Mouse (Mus musculus): ENCODE measurements around the gene Phlpp1.

Phlpp1 gene

DNA sequence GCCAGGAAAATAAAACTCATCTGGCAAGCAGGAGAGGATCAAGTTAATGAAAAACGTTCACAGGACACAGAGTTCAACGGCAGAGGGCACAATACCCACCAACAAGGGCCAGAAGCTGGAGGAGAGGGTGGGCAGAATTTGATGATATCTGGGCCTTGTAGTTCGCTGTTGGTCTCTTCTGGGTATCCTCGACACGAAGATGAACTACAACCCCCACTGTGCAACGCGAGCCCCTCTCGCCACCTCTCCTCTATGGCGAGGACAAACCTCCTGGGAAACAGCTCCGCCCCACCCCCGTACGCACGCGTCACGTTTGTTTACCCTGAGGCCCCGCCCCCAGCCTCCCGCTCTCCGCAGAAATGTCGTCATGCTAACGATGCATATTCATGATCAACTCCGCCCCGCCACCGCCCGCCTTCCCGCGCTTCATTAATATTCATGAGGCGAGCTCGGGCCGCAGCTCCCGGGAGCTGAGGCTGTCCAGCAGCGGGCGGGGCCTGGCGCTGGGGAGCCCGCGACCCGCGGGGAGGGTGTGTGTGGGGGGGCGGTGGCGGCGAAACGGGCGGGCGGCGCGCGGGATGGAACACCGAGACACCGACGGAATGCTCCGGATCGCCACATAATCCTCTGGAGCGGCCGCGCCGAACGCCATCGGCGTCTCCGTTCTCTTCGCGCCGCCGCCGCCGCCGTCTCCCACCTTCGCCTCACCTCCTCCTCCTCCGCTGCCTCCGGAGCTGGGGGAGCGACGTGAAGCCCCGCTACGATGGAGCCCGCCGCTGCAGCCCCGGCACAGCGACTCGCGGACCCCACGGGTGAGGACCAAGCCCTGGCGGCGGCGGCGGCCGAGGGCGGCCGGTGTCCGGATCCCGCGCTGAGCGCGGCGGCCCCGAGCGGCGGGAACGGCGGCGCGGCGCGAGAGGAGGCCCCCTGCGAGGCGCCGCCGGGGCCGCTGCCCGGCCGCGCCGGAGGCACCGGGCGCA lies at the start of gene Phlpp1:
Phlpp1 (plus strand) TSS at position 512 of the 980 bp plus-strand sequence.
- DNase-seq (ENCODE audit: low spot score): peak; percentile 98

DNA sequence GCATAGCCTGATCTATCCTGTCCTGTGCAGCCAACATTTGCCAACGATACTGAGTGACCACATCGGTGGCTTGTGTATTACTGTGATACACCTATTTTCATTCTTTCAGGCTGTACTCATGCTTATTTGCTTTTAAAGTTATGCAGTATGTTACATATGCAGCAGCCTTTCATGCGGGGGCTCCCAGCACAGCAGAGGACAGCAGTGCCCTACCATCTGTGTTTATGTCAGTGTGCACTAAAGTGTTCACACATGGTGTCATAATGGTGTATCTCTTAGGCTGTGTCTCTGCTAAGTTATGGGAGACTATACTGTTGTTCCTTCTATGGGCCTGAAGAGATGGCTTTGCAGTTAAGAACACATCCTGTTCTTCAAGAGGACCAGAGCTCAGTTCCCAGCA lies 45.0 kb upstream of the Phlpp1 start:
- DNase-seq (ENCODE audit: low spot score): no peak

DNA sequence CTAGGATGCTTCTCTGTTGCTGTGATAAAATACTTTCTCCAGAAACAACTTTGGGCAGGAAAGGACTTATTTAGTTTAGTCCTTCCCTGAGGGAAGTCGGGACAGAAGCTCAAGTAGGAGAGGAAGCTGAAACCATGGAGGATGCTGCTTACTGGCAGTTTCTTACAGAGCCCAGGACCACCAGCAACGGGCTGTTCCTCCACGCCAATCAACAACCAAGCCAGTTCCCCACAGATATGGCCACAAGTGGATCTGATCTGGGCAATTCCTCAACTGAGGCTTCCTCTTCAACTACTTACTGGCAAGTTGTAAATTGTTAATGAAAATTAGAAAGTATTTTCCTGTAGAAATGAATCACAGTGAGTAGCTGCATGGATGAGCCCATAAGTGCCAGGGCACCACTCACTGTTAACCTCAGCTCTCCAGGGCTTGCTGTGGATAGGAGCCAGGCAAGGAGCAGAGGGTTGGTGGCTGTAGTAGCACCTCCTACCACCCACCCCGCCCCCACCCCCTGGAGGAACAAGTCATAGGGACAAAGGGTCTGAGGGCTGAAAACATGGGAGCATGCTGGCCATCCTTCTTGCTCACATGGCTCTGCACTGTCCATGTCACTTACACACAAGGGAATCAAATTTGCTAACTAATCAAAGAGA lies 39.7 kb upstream of the Phlpp1 start:
- no peak for DNase-seq (ENCODE audit: low spot score)

DNA sequence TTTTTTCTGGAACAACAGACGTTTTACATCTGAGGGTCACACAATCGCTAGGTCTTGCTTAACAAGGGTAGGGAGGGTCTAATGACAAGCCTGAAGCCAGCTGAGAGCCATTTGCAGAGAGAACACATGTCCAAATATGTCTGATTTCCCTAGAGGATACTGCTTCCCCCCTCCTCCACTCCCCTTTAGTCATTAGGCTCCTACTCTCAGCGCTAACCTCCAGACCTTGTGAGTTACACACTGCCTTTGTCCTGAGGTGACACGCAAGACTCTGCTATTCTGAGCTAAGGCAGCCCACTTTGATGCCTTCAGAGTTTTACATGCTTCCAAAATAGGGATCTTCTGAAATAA lies 39.2 kb upstream of the Phlpp1 start:
- peak; percentile 11 for DNase-seq (ENCODE audit: low spot score)

DNA sequence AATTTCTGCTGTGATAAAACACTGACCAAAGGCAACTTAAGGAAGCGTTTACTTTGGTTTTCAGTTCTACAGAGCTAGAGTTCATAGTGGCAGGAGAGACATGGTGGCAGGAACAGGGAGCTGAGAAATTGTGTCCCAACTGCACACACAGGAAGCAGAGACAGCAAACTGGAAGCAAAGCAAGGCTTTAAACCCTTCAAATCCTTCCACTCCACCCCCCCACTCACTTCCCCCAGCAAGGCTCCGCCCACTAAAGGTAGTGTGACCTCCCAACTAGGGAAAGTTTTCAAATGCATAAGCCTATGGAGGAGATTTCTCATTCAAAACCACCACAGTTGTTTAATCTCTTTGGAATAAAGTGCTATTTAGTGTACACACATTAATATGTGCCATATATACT lies 32.9 kb upstream of the Phlpp1 start:
- no peak for DNase-seq (ENCODE audit: low spot score)

DNA sequence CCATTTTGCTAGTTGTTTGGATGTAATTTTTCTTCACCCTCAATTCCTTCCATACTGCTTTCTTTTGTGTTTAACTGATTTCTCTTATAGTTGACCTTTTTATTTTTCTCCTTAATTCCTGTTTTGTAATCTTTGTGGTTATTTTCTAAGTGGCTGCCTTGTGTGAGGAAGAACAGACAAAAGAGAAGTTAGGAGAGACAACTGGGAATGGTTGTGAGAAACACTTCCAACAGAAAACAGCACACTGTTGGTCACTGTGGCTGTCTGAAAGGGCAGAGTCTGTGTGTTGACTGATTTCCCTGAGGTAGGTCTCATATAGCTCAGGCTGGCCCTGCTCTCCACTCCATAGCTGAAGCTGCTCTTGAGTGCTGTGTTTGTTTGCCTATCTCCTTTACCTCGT lies 32.4 kb upstream of the Phlpp1 start:
- no peak for DNase-seq (ENCODE audit: low spot score)

DNA sequence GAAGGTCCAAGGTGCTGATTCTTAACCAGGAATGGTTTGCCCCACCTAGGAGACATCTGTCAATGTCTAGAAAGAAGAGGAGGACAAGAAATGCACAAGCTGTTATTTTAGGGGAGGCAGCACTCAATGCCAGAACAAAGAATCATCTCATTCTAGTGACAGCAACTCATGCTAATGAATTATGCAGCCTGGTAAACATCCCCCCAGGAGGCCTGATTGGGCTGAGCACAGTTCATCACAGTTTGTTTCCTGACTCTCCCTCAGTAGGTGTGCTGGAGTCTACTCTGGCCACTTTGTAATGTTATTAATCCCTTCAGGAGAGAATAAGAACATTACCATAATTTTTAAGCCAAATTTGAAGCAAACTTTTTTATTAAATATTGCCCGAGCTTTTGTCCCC lies 29.5 kb upstream of the Phlpp1 start:
- no peak for DNase-seq (ENCODE audit: low spot score)

DNA sequence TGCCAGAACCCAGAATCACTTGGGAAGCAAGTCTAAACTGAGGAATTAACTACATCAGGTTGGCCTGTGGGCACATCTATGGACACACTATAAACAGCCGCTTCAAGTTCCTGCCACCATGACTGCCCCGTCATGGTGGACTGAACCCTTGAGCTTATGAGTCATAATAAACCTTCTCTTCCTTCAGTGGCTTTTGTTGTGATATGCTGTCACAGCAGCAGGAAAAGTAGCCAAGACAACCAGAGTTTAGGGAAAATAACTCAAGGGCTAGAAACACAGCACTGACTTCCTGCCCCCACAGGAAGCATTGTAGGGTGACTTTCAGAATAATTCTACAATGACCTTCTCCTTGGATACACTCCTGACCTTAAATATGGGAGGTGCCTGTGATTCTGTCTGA lies 27.0 kb upstream of the Phlpp1 start:
- DNase-seq (ENCODE audit: low spot score): no peak

DNA sequence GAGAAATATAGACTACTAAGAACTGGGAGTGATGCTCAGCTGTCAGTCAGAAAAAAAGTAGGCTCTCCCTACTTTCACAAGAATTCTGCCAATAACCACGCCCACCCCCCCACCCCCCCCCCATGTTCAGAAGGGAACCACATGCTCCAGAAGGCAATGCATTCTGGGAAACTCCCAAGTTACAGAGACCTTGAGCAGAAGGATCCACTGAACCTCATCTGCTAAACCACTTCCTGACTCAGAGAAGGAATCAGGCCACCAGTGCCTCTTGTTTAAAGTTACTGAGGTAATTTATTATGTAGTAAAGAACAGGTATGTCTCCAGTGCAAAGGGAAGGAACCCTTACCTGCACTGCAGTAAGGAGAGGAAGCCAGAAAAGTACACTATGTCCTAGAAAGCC lies 26.5 kb upstream of the Phlpp1 start:
- DNase-seq (ENCODE audit: low spot score): no peak

DNA sequence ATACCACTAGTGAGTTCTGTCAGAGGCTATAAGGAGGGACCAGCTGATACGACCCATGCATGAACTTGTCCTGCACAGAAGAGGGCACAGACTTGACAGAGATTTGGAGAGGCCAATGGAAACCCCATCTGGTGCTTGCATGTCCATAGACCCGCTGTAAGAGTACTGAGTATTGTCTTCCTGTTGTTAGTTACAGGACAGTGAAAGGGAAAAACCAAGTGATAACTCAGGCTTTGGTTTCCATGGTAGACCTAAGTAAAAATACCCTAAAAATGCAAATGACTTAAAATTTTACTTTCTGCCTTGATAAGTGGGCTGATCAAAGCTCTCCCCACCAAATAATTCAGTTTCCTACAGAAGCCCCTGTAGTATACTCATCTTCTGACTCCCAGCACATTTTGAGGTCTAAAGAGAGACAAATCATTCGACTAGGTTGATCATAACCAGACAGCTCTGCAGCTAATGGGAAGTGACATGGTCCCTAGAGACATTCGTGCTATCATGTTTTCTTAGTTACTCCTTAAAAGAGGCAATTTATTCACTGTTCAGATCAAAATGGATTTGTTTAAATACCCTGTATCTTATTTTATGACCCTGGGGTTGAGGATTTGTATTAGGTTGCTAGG lies 25.9 kb upstream of the Phlpp1 start:
- no peak for DNase-seq (ENCODE audit: low spot score)

DNA sequence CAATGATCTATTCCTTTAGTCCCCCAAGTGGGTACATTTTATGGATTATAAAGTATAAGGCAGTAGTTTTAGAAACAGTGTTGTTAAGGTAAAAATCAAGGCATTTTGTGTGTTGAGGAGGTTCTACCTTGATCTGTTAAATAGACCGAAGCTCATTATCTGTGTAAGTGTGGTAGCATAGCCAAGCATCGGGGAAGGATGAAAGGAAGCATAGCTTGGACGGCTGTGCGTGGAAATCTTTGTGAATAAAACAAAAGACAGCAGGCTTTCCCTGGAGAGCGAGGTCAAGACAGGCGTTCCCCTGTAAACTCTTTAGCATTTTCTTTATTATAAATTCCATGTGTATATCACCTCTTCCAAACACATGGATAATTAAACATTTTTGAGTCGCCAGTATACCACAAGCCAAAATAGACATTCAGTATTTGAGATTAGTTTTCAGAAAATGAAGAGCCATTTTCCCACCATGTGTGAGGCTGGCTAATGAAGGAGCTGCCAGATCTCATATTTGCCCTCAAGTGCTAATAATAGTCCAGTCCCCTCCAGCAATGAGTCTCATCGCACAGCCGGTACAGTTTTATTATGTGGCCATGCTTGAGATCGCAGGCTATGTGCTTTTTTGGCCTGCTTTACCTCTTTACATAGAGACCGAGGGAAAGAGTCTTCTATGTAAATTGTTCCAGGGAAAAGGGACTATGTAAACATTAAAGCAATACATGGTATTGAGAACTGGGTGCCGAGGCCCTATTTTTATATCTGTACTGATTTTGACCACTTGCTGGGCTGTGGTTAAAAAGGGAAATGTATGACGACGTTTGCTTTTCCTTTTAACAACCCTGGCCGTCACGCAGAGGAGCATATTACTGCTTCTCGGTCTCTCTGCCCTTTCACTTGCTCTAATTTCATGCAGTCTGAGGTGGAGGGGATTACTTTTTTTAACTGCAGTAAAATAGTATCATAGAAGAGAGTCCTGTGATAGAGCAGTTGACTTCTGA lies 22.9 kb upstream of the Phlpp1 start:
- no peak for DNase-seq (ENCODE audit: low spot score)

DNA sequence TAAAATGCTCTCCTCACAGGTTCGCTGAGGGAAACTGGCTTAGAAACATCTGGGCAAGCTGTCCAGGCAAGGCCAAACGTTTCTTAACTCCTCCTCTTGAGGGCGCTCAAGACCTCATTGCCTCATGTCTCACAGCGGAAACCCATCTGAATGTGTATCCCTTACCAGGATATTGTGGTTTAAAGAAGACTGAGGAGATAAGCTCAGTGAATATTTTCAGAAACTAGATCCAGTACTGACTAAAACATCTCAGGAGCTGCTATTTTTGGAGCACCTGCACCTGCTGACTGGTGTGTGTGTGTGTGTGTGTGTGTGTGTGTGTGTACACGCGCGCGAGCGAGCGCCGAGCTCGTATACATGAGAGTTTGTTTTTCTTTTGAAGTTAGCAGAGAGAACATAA lies 19.7 kb upstream of the Phlpp1 start:
- peak; percentile 44 for DNase-seq (ENCODE audit: low spot score)

DNA sequence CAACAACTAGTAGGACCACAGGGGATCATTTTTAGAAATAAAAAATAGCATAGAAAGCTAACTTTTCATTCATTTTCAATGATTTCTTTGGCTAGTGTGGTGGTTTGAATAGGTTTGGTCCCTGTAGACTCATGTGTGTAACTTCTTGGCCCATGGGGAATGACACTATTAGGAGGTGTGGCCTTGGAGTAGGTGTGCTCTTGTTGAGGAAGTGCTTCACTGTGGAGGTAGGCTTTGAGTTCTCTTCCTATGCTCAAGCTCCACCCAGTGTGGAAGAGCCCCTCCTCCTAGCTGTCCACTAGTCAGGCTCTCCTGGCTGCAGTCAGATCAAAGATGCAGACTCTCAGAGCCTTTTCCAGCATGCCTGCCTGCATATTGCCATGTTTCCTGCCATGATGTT lies 18.8 kb upstream of the Phlpp1 start:
- DNase-seq (ENCODE audit: low spot score): no peak

DNA sequence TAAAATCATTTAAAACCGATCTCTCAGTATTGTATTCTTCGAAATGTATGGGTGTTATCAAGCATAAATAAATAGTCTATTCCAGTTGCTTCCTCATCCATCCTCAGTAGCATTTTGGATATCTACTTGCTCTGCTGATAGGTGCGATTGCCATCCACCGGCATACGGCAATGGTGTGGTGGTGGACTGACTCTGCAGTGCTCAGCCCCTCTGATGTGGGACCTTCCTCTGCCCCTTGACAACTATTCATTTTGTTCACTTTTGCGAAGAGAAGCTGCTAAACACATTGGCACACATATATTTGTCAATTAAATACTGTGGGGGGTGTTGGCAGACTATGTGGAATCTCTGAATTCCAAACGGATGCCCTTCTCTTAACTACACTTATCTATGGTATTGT lies 17.0 kb upstream of the Phlpp1 start:
- DNase-seq (ENCODE audit: low spot score): no peak

DNA sequence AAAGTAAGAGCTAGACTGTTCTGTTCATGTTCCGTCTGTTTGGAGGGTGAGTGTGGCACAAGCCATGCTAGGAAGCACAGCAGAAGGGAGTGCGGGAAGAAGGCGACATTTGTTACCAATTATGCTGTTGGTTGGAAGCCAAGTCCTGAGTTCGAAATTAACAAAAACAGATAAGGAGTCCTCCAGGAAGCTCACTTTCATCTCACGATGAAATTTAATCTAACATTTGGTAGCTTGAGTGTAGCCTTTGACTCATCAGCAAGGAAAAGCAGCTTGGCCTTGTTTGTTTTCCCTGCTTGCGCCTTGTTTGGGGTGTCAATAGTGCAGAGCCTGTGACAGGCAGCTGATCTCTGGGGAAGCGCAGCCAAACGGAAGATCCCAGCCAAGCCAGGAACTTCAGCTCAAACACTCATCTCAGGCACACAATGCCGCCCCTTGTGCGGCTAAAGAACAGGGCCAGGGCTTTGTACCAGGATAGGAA lies 16.4 kb upstream of the Phlpp1 start:
- peak; percentile 17 for DNase-seq (ENCODE audit: low spot score)

DNA sequence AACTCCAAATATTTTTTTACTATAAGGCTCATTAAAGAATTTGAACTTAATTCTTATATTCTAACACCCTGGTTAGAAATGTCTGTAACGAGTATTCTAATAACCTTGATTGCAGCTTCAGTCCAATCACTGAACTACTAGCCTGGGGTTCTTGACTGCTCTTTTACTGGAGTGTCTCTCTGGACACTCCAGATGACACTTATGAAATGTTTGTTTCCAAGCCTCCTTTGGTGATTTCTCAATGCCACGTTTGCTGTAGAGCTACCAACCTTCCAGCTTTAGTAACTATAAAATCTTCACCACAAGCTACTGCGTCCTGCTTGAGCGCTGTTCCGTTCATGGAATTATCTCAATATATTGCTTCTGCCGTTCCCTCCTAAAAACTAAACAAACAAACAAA lies 15.8 kb upstream of the Phlpp1 start:
- DNase-seq (ENCODE audit: low spot score): no peak

DNA sequence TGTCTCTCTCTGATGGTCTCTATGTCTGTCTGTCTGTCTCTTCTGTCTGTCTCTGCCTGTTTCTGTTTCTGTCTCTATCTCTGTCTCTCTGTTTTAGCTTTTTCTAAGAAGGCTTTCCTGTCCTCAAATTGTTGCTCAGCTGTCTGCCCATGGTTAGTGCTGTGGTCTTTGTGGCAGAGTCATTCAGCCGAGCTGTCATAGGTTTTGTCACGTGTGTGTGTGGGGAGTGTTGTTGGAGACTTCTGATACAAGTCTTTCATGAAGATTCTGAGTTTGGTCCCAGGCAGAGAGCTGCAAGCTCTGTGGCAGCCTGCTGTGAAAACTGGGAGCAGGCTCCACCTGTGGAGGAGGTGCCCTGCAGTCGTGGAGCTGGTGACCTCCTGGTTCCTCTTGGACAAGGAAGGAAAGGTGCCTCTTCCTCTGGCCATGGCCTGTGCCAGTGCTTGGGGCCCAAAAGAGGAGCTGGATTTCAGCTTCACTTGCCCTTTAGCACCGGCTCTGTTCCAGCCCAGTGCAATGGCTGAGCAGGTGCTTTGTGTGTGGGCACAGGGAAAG lies 13.5 kb upstream of the Phlpp1 start:
- no peak for DNase-seq (ENCODE audit: low spot score)

DNA sequence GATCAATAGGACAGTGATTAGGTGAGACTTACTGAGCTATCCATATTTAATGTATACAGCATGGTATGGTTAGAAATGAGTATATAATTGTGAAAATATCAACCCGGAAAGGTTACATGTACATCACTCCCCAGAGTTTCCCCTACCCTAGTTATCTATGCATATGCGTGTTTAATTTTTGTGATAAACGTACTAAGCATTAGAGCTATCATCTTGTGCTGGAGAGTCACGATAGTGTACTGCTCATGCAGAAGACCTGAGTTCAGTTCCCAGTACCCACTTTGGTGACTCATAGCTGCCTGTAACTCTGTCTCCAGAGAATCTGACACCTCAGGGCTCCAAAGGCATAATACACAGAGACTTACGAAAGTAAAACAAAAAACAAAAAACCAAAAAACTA lies 11.9 kb upstream of the Phlpp1 start:
- DNase-seq (ENCODE audit: low spot score): no peak

DNA sequence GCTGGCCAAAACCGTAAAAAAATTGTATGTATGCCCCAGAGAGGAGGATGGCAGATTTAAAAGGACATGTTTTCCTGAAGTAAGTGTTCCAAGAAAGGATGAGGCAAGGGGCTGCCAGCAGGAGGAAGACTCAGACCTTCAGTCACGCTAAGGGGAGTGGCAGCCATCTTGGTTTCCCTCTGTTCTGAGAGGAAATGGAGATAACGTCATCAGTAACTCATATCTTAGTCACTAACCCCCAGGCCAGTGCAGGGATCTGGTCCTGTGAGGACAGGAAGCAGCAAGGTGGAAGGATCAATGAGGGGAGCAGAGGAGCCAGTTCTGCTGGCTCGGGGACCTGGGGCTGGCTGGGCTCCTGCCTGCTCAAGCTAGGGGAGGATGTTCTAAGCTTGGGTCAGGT lies 10.6 kb upstream of the Phlpp1 start:
- DNase-seq (ENCODE audit: low spot score): no peak

DNA sequence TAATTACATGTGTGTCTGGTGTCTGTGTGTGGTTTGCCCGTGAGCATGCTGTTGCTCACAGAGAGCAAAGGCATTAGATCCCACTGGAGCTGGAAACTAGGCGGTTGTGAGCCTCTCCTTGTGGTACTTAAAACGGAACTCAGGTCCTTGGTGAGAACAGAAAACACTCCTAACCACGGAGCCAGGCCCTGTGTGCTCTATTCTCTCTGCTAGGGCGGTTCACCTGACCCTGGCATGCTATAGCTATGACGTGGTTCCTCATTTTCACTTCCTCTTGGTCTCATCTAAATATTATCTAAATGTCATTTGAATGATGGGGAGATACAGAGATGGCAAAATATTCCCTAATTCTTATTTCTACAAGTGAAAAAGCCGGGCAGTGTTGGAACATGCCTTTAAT lies 9.0 kb upstream of the Phlpp1 start:
- no peak for DNase-seq (ENCODE audit: low spot score)

DNA sequence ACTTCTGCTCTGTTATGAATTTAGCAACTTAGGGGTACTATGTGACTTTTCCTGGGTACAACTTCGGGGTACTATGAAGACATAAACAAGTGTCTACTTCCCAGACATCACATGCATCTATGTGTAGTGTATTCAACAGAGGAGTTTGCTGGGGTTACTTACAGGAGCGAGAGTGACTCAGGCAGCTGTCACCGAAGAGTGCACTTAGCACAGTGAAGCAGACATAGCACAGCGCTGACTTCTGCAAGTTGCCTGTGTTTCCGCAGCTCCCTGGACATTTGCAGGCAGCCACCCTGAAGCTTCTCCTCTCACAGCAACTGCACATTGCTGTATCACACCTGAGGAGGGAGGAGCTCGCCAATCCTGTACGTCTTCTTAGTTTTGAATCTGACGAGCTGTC lies 8.2 kb upstream of the Phlpp1 start:
- DNase-seq (ENCODE audit: low spot score): no peak

Measured in embryo, embryonic 10 days (tissue).